Mouse (Mus musculus) heart, postnatal 0 days (tissue): ENCODE measurements at regions not wholly inside any gene's neighbourhood (a gene's known extent, or its start where the extent isn't known, plus 50 kb on each side); places are given as distances from the start of the nearest gene placed in this dataset.

ENCODE experiments used
- ATAC-seq: fragments of 200-750 bp; cut with Nextera tagmentation; 2 replicates; pipeline ENCODE4 v1.8.0; 2017; ENCODE audit warnings: low read depth, moderate number of reproducible peaks, moderate library complexity; ENCODE audit not compliant: insufficient read depth
- DNase-seq: peaks from one replicate; pipeline ENCODE4 v3.0.0-alpha.2; 2016; ENCODE audit warnings: low spot score
- H3K27ac ChIP-seq: fragments of 300-500 bp; sonication (generic); 2 replicates; pipeline ENCODE4 v1.5.1; 2014; ENCODE audit warnings: low read depth, mild to moderate bottlenecking
- H3K27me3 ChIP-seq: fragments of 300-500 bp; sonication (generic); 2 replicates; pipeline ENCODE4 v1.6.1; 2014; ENCODE audit warnings: low read length, mixed read lengths; ENCODE audit not compliant: control insufficient read depth, insufficient read depth
- H3K36me3 ChIP-seq: fragments of 300-500 bp; sonication (generic); replicated peaks from 2 replicates; pipeline ENCODE4 v1.6.1; 2014; ENCODE audit warnings: low read length, mixed read lengths; ENCODE audit not compliant: control insufficient read depth, insufficient read depth
- H3K4me1 ChIP-seq: fragments of 300-500 bp; sonication (generic); 2 replicates; pipeline ENCODE4 v1.6.1; 2014; ENCODE audit warnings: antibody characterized with exemption; ENCODE audit not compliant: control insufficient read depth, insufficient read depth
- H3K4me2 ChIP-seq: fragments of 300-500 bp; sonication (generic); 2 replicates; pipeline ENCODE4 v1.6.1; 2014; ENCODE audit warnings: low read depth, mild to moderate bottlenecking, low read length, moderate library complexity
- H3K4me3 ChIP-seq: fragments of 300-500 bp; sonication (generic); 2 replicates; pipeline ENCODE4 v1.5.1; 2014; ENCODE audit warnings: low read depth, low read length
- H3K9ac ChIP-seq: fragments of 300-500 bp; sonication (generic); replicated peaks from 2 replicates; pipeline ENCODE4 v1.6.1; 2014; ENCODE audit warnings: low read depth, low read length, mixed read lengths
- H3K9me3 ChIP-seq: fragments of 300-500 bp; sonication (generic); replicated peaks from 2 replicates; pipeline ENCODE4 v1.6.1; 2016; ENCODE audit warnings: low read length; ENCODE audit not compliant: control insufficient read depth
- CTCF ChIP-seq: IDR thresholded peaks from 2 replicates; pipeline ENCODE4 v1.5.1; 2016; ENCODE audit warnings: antibody characterized with exemption, control low read depth, low read depth
- EP300 ChIP-seq: IDR thresholded peaks from 2 replicates; pipeline ENCODE4 v1.6.1; 2016; ENCODE audit warnings: antibody characterized with exemption, low read depth
- WGBS: fragments of 180-500 bp; shearing (Covaris S2); extraction: QIAGEN DNeasy Blood & Tissue Kit; methylation state at CpG from one replicate; pipeline ENCODE4 v1.1.7; 2014; 5-methylcytosine and 5-hydroxymethylcytosine counted together

DNA sequence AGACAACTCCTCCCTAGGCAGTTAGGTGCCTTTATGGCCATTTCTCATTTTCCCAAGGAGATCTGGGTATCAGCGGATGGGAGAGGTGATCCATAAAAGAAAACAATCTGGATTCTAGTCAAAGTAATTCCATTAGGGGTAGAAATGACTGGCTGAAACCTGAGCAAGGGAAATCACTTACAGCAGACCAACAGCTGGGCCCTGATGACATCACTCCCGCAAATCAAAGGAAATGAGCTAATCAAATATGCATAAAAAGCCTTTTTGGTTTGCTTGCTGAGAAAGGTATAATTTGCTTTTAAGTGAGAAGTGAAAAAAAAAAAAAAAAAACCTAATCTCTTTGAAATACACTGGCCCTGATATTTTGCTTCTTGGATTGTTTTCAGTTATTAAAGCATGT lies 506.2 kb downstream of the Ebf1 start:
- no peak for ATAC-seq
- no peaks in the 10 kb centered on the region for H3K27me3 ChIP-seq

DNA sequence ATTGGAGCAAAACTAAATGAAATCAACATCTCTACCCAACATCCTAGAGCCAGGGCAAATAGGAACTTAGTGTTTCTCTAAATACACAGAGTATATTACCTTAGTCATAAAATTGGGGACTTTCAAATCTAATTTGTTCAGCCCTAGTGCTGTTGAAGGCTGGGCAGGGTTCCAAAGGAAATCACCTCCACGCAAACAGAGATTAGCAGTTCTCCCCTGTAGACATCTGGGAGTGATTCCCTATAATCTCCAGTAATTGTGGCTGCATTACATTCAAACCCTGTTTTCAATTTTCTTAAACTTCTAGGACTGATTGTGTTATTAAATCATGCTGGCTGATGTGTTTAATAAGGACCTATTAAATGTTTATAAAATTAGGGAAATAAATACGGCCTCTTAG lies 519.7 kb downstream of the Ebf1 start:
- 70% methylated on average over 2 of the region's 2 CpGs for WGBS
- Histone ChIP-seq H3K9ac (no peak overlapping the region), H3K36me3 (no peaks in the 10 kb centered on the region), H3K9me3 (no peaks in the 10 kb centered on the region), H3K4me2 (no peak overlapping the region), H3K27ac (no peak overlapping the region), H3K4me3 (no peak overlapping the region), H3K27me3 (no peaks in the 10 kb centered on the region), H3K4me1 (no peaks in the 10 kb centered on the region)
- ATAC-seq (no peak), DNase-seq (no peak)
- TF ChIP-seq CTCF = no peak
- TF ChIP-seq EP300 = no peak

More for the DNA sequence above, 506.2 kb downstream of the Ebf1 start:
- Histone ChIP-seq H3K4me1 (no peaks in the 10 kb centered on the region), H3K9me3 (no peaks in the 10 kb centered on the region), H3K36me3 (no peaks in the 10 kb centered on the region), H3K4me3 (no peak overlapping the region), H3K27ac (no peak overlapping the region), H3K9ac (no peak overlapping the region), H3K4me2 (no peak overlapping the region)
- TF ChIP-seq EP300 = no peak
- no peak for TF ChIP-seq CTCF
- DNase-seq = no peak
- WGBS = 70% methylated on average over 2 of the region's 2 CpGs

DNA sequence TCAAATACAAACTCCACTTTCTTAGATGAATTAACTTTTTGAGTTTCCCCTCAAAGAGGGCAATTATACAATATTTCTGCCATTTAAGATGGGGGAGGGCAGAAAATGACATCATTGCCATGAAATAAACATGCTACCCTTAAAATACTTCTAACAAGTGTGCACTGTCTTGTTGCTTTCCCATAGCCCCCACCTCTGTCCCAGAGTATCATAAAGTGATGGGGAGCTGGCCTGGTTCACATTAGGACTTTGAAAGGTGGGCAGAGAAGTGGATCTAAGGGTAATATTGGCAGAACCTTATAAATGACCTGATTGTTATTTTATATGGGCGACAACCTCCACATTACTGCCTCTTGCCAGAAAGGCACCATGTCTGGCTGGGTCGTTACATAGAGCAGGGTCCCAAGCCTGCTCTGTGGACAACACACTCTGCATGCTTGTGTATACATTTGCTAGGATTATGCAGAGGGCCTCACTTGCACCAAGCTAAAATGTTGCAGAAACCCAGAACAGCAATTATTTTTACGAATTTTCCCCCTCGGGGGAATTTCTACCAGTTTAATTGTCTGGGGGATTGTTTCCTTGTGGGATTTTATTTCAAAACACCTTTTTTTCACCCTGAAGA lies 521.3 kb downstream of the Ebf1 start:
- no peak for DNase-seq
- Histone ChIP-seq H3K4me3 (no peak overlapping the region), H3K4me1 (no peaks in the 10 kb centered on the region), H3K9me3 (no peaks in the 10 kb centered on the region), H3K27ac (no peak overlapping the region), H3K4me2 (no peak overlapping the region), H3K9ac (no peak overlapping the region), H3K27me3 (no peaks in the 10 kb centered on the region), H3K36me3 (no peaks in the 10 kb centered on the region)
- WGBS = 67% methylated on average over 4 of the region's 4 CpGs
- no peak for ATAC-seq
- TF ChIP-seq CTCF (no peak), EP300 (no peak)

DNA sequence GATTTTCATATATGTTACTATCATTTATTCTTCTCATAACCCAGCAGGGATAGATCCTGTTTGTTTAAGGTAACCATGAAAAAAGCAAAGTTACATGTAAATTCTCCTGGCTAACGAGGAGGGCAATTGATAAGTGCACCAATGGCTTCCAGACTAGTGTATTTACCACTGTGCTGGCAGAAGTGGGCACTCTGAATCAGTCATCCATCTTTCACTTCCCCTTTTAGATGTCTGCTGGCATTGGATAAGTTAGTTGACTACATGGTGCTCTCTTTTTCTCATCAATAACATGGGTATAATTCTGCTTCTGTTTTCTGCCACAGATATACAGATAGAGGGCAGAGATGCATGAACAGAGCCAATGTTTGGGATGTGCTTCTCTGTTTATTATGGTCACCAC lies 523.4 kb downstream of the Ebf1 start:
- DNase-seq = no peak
- no peak overlapping the region for H3K9ac ChIP-seq
- TF ChIP-seq CTCF (no peak), EP300 (no peak)
- no peaks in the 10 kb centered on the region for H3K27me3 ChIP-seq
- H3K27ac ChIP-seq = no peak overlapping the region
- no peak for ATAC-seq
- WGBS = 46% methylated on average over 1 of the region's 1 CpGs
- H3K9me3 ChIP-seq = no peaks in the 10 kb centered on the region
- no peak overlapping the region for H3K4me2 ChIP-seq
- no peak overlapping the region for H3K4me3 ChIP-seq
- no peaks in the 10 kb centered on the region for H3K36me3 ChIP-seq
- H3K4me1 ChIP-seq = no peaks in the 10 kb centered on the region

DNA sequence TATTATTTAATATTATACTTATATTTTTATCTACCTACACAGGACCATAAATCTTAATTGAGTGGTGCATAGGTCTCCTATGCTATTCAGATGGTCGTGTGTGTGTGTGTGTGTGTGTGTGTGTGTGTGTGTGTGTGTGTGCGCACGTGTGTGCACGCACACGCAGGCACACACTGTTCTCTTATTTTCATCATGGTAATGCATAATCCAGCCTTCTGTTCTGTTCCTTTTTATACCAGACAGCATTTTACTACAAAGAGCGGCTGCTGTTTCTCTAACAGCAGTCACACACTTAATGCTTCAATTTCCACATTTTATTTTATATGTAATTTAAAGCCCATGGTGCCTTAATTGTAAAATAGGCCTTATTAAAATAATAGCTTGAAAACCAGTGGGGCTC lies 537.0 kb downstream of the Ebf1 start:
- Histone ChIP-seq H3K4me3 (no peak overlapping the region), H3K27ac (no peak overlapping the region), H3K9me3 (no peaks in the 10 kb centered on the region), H3K9ac (no peak overlapping the region), H3K4me2 (no peak overlapping the region), H3K36me3 (no peaks in the 10 kb centered on the region), H3K4me1 (no peaks in the 10 kb centered on the region), H3K27me3 (no peaks in the 10 kb centered on the region)
- DNase-seq (no peak), ATAC-seq (no peak)
- 82% methylated on average over 6 of the region's 6 CpGs for WGBS
- TF ChIP-seq EP300 = no peak

DNA sequence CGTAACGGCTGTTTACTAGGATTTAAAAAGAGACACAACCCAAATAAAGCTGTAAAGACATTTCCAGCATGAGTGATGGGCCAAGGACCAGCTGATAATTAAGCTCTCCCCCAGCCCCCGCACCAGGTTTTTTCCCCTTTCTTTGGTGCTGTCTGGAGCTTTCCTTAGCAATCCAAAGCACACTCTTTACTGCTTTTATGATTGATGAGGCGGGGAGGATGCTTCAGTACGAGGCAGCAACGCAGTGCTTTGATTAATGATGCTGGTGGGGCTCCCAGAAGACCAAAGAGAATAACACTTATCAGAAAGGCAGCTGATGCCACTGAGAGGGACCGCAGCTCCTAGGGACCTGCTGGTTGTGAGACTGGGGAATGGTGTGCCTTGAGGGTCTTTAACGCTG lies 537.4 kb downstream of the Ebf1 start:
- H3K4me3 ChIP-seq = no peak overlapping the region
- no peaks in the 10 kb centered on the region for H3K36me3 ChIP-seq
- H3K4me1 ChIP-seq = no peaks in the 10 kb centered on the region
- 67% methylated on average over 8 of the region's 8 CpGs for WGBS
- H3K9me3 ChIP-seq = no peaks in the 10 kb centered on the region
- H3K27me3 ChIP-seq = no peaks in the 10 kb centered on the region
- TF ChIP-seq CTCF = no peak
- TF ChIP-seq EP300 = no peak
- no peak for ATAC-seq
- H3K4me2 ChIP-seq = no peak overlapping the region
- H3K9ac ChIP-seq = no peak overlapping the region
- H3K27ac ChIP-seq = no peak overlapping the region
- DNase-seq = no peak
